Mouse (Mus musculus) limb, embryonic 14.5 days (tissue): ENCODE data around the gene Gm4952. TPM values are rescaled to one million over a fixed set of nuclear protein-coding genes. Genes with fewer than 3 reads are reported as not detected.

Experiments
- ATAC-seq: fragments of 200-750 bp; cut with Nextera tagmentation; 2 replicates; pipeline ENCODE4 v1.8.0; 2017; ENCODE audit warnings: low read depth, moderate number of reproducible peaks, moderate TSS enrichment; ENCODE audit not compliant: low FRiP score
- DNase-seq: peaks from one replicate; pipeline ENCODE4 v3.0.0-alpha.2; 2015; ENCODE audit warnings: low spot score
- H3K27ac ChIP-seq: fragments of 300-500 bp; sonication (generic); replicated peaks from 2 replicates; pipeline ENCODE4 v1.5.1; 2014; ENCODE audit warnings: low read depth, mild to moderate bottlenecking, low read length, moderate library complexity, mixed read lengths
- H3K27me3 ChIP-seq: fragments of 300-500 bp; sonication (generic); 2 replicates; pipeline ENCODE4 v1.6.1; 2014; ENCODE audit warnings: low read length, mixed read lengths; ENCODE audit not compliant: control insufficient read depth, insufficient read depth
- H3K36me3 ChIP-seq: fragments of 300-500 bp; sonication (generic); 2 replicates; pipeline ENCODE4 v1.6.1; 2014; ENCODE audit warnings: mild to moderate bottlenecking, low read length, moderate library complexity, mixed read lengths; ENCODE audit not compliant: control insufficient read depth, insufficient read depth
- H3K4me1 ChIP-seq: fragments of 300-500 bp; sonication (generic); 2 replicates; pipeline ENCODE4 v1.6.1; 2014; ENCODE audit warnings: antibody characterized with exemption, low read length, mixed read lengths; ENCODE audit not compliant: control insufficient read depth, insufficient read depth
- H3K4me2 ChIP-seq: fragments of 300-500 bp; sonication (generic); replicated peaks from 2 replicates; pipeline ENCODE4 v1.6.1; 2014; ENCODE audit warnings: low read depth, mild to moderate bottlenecking, low read length, moderate library complexity; ENCODE audit not compliant: severe bottlenecking
- H3K4me3 ChIP-seq: fragments of 300-500 bp; sonication (generic); replicated peaks from 2 replicates; pipeline ENCODE4 v1.5.1; 2014; ENCODE audit warnings: low read length
- H3K9ac ChIP-seq: fragments of 300-500 bp; sonication (generic); 2 replicates; pipeline ENCODE4 v1.6.1; 2014; ENCODE audit warnings: mild to moderate bottlenecking, low read depth, low read length, moderate library complexity; ENCODE audit not compliant: severe bottlenecking
- H3K9me3 ChIP-seq: fragments of 300-500 bp; sonication (generic); 2 replicates; pipeline ENCODE4 v1.6.1; 2016; ENCODE audit warnings: low read length; ENCODE audit not compliant: control insufficient read depth
- POLR2A ChIP-seq: fragments of 200-500 bp; IDR thresholded peaks from 2 replicates; pipeline ENCODE4 v1.8.0; 2012; ENCODE audit warnings: inconsistent platforms, mild to moderate bottlenecking, moderate library complexity, borderline replicate concordance; ENCODE audit not compliant: insufficient read depth, insufficient read length; ENCODE audit errors: extremely low read depth
- WGBS: fragments of 180-500 bp; shearing (Covaris S2); extraction: QIAGEN DNeasy Blood & Tissue Kit; methylation state at CpG from one replicate; pipeline ENCODE4 v1.1.7; 2014; 5-methylcytosine and 5-hydroxymethylcytosine counted together
- polyA plus RNA-seq, 2 experiments: library from polyadenylated mRNA; depleted of rRNA in 1 of 2; stranded (reverse) in 1 of 2; unstranded in 1 of 2; fragments of >200 nt; fragmentation: Nextera tagmentation in 1 of 2; extraction: Ambion mirVana in 1 of 2; gene quantifications; 2 replicates each; pipeline versions ENCODE4 v1.2.1 to v1.2.3; 2012 to 2014

The Gm4952 gene
- polyA plus RNA-seq, 2 experiments, result 0.08 to 0.33 TPM

DNA sequence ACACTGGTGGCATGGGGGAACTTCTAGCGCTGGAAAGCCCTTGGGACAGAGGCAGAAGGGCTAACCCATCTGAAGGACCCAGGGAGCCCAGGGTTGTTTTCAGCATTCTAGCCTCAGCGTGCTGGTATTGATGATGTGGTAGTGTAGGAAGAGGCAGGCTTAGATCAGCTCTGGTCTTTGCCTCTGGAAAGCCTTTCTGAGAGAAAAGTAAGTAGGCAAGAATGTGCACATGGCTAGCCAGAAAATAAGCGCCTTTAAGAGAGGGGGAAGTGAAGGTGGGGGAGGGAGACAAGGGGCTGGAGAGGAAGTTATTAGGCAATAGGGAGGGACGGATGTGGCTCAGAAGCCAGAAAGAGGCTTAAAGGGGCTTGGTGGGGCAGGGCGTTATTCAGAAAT is 25.8 kb upstream of the Gm4952 start:
- 13% methylated on average over 5 of the region's 5 CpGs for WGBS
- peak overlapping the region; percentile 58; the same call in 1 of the 2 replicates for H3K27ac ChIP-seq
- no peaks in the 10 kb centered on the region for H3K27me3 ChIP-seq
- H3K9ac ChIP-seq, result peak overlapping the region; percentile 49
- ATAC-seq (no peak), DNase-seq (no peak)
- peak overlapping the region; percentile 53 for H3K4me2 ChIP-seq
- H3K36me3 ChIP-seq, result 0 out of 2 replicates have a peak, but pooled peaks cover 4% of the 10 kb centered on the region
- peak overlapping the region; percentile 37 for H3K4me3 ChIP-seq
- TF ChIP-seq POLR2A, result no peak
- H3K9me3 ChIP-seq, result no peaks in the 10 kb centered on the region
- H3K4me1 ChIP-seq, result peaks cover 16% of the 10 kb centered on the region

GRCm38 (mm10) chr19:12575107-12575506 is 24.7 kb upstream of the Gm4952 start:
- DNase-seq, result peak; percentile 41
- 0 out of 2 replicates have a peak, but pooled peaks cover 4% of the 10 kb centered on the region for H3K36me3 ChIP-seq
- no peak overlapping the region for H3K4me2 ChIP-seq
- no peaks in the 10 kb centered on the region for H3K9me3 ChIP-seq
- ATAC-seq, result no peak
- no peak for TF ChIP-seq POLR2A
- 73% methylated on average over 7 of the region's 7 CpGs for WGBS
- H3K27ac ChIP-seq, result no peak overlapping the region
- H3K4me3 ChIP-seq, result no peak overlapping the region
- H3K27me3 ChIP-seq, result no peaks in the 10 kb centered on the region
- H3K9ac ChIP-seq, result no peak overlapping the region
- peaks cover 16% of the 10 kb centered on the region for H3K4me1 ChIP-seq

DNA sequence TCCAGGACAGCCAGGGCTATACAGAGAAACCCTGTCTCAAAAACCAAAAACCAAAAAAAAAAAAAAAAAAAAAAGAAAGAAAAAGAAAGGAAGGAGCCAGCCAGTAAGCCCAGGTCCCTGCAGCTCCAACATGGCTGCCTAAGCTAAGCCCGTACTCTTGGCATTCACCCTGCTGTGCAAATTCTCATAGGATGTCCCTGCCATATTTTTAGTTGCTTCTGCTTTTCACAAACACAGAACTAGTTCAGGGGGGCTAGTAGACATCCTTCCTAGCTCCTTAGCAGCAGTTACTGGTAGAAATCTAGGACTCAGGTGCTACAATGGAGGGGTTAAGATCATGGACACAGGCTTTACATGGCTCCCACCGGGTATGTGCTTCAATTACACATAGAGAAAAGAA is 24.3 kb upstream of the Gm4952 start:
- Histone ChIP-seq H3K36me3 (0 out of 2 replicates have a peak, but pooled peaks cover 4% of the 10 kb centered on the region), H3K9ac (no peak overlapping the region), H3K4me2 (no peak overlapping the region), H3K4me1 (peaks cover 16% of the 10 kb centered on the region), H3K9me3 (no peaks in the 10 kb centered on the region), H3K4me3 (no peak overlapping the region), H3K27me3 (no peaks in the 10 kb centered on the region), H3K27ac (no peak overlapping the region)
- TF ChIP-seq POLR2A, result no peak
- DNase-seq (no peak), ATAC-seq (no peak)
- 93% methylated on average over 2 of the region's 2 CpGs for WGBS

- WGBS, result 89% methylated on average over 2 of the region's 2 CpGs
- Histone ChIP-seq H3K9me3 (no peaks in the 10 kb centered on the region), H3K4me2 (no peak overlapping the region), H3K27me3 (no peaks in the 10 kb centered on the region), H3K27ac (no peak overlapping the region), H3K4me3 (no peak overlapping the region), H3K36me3 (0 out of 2 replicates have a peak, but pooled peaks cover 4% of the 10 kb centered on the region), H3K4me1 (peaks cover 16% of the 10 kb centered on the region), H3K9ac (no peak overlapping the region)
- ATAC-seq (no peak), DNase-seq (no peak)
- TF ChIP-seq POLR2A, result no peak
Measured at GRCm38 (mm10) chr19:12576639-12577038, 23.1 kb upstream of the Gm4952 start.

DNA sequence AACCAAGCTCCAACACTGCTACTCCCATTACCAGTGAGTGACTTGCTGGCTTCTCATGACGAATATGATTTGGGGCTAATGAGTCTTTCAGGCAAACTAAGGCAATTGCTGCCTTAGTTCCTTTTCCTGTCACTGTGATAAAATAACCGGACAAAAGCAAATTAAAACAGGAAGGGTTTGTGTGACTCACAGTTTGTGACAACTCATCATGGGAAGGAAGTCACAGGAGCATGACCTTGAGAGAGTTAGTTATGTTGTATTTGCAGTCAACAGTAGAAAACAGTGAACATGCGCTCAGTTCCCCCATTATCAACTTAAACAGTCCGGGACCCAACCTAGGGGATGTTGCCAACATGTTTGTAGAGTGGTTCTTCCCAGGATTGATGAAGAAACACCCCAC is 14.5 kb upstream of the Gm4952 start:
- no peak overlapping the region for H3K4me2 ChIP-seq
- ATAC-seq (no peak), DNase-seq (no peak)
- H3K27me3 ChIP-seq, result no peaks in the 10 kb centered on the region
- no peak overlapping the region for H3K27ac ChIP-seq
- no peak overlapping the region for H3K4me3 ChIP-seq
- no peaks in the 10 kb centered on the region for H3K4me1 ChIP-seq
- WGBS, result 63% methylated on average over 4 of the region's 4 CpGs
- no peak for TF ChIP-seq POLR2A
- peaks cover 2% of the 10 kb centered on the region; the same call in 1 of the 2 replicates for H3K36me3 ChIP-seq
- H3K9me3 ChIP-seq, result no peaks in the 10 kb centered on the region
- H3K9ac ChIP-seq, result no peak overlapping the region
